Mouse (Mus musculus): ENCODE data around the gene Psmb3.

- no peak for TF ChIP-seq POLR2A (IDR thresholded peaks at IDR 0.05; ENCODE audit: low read depth, low read length)
- no peak for TF ChIP-seq POLR2AphosphoS2 (IDR thresholded peaks at IDR 0.05; ENCODE audit: low read depth, low read length)
- TF ChIP-seq CTCF (conservative IDR thresholded peaks at IDR 0.05 in 1 of 2, IDR thresholded peaks at IDR 0.05 in 1 of 2; ENCODE audit: low read depth in 2 of 2, low read length in 2 of 2) = no peak
- TF ChIP-seq KAT2A (IDR thresholded peaks at IDR 0.05; ENCODE audit: insufficient replicate concordance, low read length) = no peak
- TF ChIP-seq CHD1 (IDR thresholded peaks at IDR 0.05; ENCODE audit: low read depth, low read length) = no peak
- no peak for TF ChIP-seq TBP (conservative IDR thresholded peaks at IDR 0.05; ENCODE audit: low read depth, low read length)
- no peak for TF ChIP-seq HCFC1 (IDR thresholded peaks at IDR 0.05; ENCODE audit: low read depth, low read length)
- TF ChIP-seq MAX (IDR thresholded peaks at IDR 0.05; ENCODE audit: low read length) = no peak
- TF ChIP-seq EP300 (IDR thresholded peaks at IDR 0.05; ENCODE audit: low read length) = no peak
- no peak for TF ChIP-seq SIN3A (IDR thresholded peaks at IDR 0.05; ENCODE audit: low read length)
- no peak for TF ChIP-seq MYC (IDR thresholded peaks at IDR 0.05; ENCODE audit: low read depth, low read length)
- TF ChIP-seq E2F4 (IDR thresholded peaks at IDR 0.05; ENCODE audit: insufficient replicate concordance, low read depth, low read length) = no peak
These were observed 45.3 kb downstream of the Psmb3 start for GRCm38 (mm10) chr11:97748496-97748895.

Measured in CH12.LX (cell line).